ENCODE assay signal across 20 mouse cellular contexts in the genomic region with DNA sequence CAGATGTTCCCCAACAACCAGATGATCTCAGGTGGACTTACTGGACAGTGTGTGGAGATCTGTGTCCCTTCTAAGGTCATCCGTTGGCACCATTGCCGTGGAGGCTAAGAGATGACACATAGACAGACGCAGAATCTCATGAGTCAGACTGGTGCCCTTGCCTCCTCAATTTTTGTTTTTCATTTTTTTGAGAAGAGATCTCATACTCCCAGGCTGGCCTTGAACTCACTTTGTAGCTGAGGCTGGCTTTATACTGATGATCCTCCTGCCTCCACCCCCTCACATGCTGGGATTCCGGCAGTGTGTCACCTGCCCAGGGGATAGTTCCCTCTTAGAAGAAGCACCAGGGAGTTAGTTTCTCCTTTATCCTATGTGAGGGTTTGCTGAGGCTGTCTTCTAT.
"Had no signal": no experiment of that assay in that cellular context is flagged by ENCODE, and none has a peak within 500 bp of the region (broad histone marks: within the 10 kb centered on the region; RNA-seq: fewer than 3 reads in every experiment).

No protein-coding gene starts in this region.

- H3K4me3 ChIP-seq: limb, embryonic 12.5 days; limb, embryonic 15.5 days; midbrain, embryonic 12.5 days; midbrain, embryonic 15.5 days; neural tube, embryonic 12.5 days; neural tube, embryonic 15.5 days had no signal

- H3K27me3 ChIP-seq: limb, embryonic 12.5 days; limb, embryonic 15.5 days; midbrain, embryonic 12.5 days; midbrain, embryonic 15.5 days; neural tube, embryonic 12.5 days; neural tube, embryonic 15.5 days had no signal

- H3K36me3 ChIP-seq: limb, embryonic 12.5 days; limb, embryonic 15.5 days; midbrain, embryonic 12.5 days; midbrain, embryonic 15.5 days; neural tube, embryonic 12.5 days; neural tube, embryonic 15.5 days had no signal

- H3K4me1 ChIP-seq: limb, embryonic 12.5 days; midbrain, embryonic 12.5 days; midbrain, embryonic 15.5 days; neural tube, embryonic 12.5 days; neural tube, embryonic 15.5 days had no signal

- DNase-seq: kidney, postnatal 25 days; layer of hippocampus, postnatal 36 days; left cerebral cortex, postnatal 4 days; liver, postnatal 0 days; lung, embryonic 14.5 days; right cerebral cortex, adult 18-20 months; right cerebral cortex, postnatal 14 days; right cerebral cortex, postnatal 4 days; thymus, adult 2 months; thymus, postnatal 14 days had no signal

- H3K27ac ChIP-seq: kidney, postnatal 0 days; limb, embryonic 12.5 days; limb, embryonic 15.5 days; liver, embryonic 14.5 days; macrophage; midbrain, embryonic 12.5 days; midbrain, embryonic 15.5 days; neural tube, embryonic 12.5 days; neural tube, embryonic 15.5 days; stomach, postnatal 0 days had no signal
